Mouse (Mus musculus): ENCODE measurements at regions not wholly inside any gene's neighbourhood (a gene's known extent, or its start where the extent isn't known, plus 50 kb on each side); places are given as distances from the start of the nearest gene placed in this dataset.

DNA sequence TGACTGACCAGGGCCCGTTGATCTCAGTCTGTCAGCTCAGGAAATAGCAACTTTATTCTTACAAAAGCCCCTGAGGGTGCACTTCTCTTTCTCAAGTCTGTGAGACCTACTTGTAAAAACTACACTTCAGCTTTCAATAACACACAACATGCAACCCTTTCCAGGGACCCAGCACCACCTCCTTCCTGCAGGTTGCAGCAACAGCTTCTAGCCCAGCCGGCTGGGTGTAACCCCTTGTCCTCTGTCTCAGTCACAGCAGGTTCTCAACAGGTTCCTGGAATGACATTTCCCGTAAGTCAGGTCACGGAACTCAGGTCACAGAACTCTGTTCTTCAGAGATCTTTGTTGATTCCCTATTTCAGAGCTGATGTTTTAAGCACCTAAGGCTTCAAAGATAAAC lies 558.5 kb upstream of the Camk1g start:
- no peaks in the 10 kb centered on the region for H3K27me3 ChIP-seq (ENCODE audit: control insufficient read depth, insufficient read depth, low read length)
- H3K4me3 ChIP-seq (ENCODE audit: low read depth, low read length), result no peak overlapping the region
- H3K9ac ChIP-seq (ENCODE audit: low read length), result no peak overlapping the region
- H3K4me2 ChIP-seq (ENCODE audit: low read depth, severe bottlenecking), result no peak overlapping the region
- DNase-seq (ENCODE audit: low spot score) (no peak), ATAC-seq (ENCODE audit: insufficient number of reproducible peaks, low FRiP score, low TSS enrichment, low read depth) (no peak)
- no peaks in the 10 kb centered on the region for H3K4me1 ChIP-seq (ENCODE audit: control insufficient read depth, insufficient read depth, low read length)
- WGBS, result 71% methylated on average over 4 of the region's 4 CpGs
- H3K36me3 ChIP-seq (ENCODE audit: control insufficient read depth, insufficient read depth, low read length), result no peaks in the 10 kb centered on the region
- H3K27ac ChIP-seq (replicated peaks; ENCODE audit: low read depth, low read length), result no peak overlapping the region
- H3K9me3 ChIP-seq (ENCODE audit: control insufficient read depth, low read length), result no peaks in the 10 kb centered on the region

DNA sequence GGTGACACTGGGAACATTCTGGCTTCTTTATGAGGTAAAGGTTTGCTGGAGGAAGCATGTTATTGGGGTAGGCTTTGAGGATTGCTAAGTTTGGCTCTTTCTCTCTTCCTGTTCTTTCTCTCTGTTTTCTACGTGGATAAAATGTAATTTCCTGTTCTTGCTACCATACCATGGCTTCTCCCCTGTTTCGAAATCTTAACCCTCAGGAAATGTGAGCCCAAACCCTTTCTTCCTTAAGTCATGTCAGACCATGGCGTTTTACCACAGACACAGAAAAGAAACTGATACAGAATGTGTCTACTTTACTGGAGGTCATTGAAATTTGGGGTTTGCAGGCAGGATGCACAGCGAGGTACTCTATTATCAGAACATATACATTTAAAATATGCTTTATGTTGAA lies 552.7 kb upstream of the Camk1g start:
- Histone ChIP-seq H3K27me3 (ENCODE audit: control insufficient read depth, insufficient read depth, low read length) (no peaks in the 10 kb centered on the region), H3K36me3 (ENCODE audit: control insufficient read depth, insufficient read depth, low read length) (no peaks in the 10 kb centered on the region), H3K4me1 (ENCODE audit: control insufficient read depth, insufficient read depth, low read length) (no peaks in the 10 kb centered on the region), H3K4me3 (ENCODE audit: low read depth, low read length) (no peak overlapping the region), H3K9me3 (ENCODE audit: control insufficient read depth, low read length) (no peaks in the 10 kb centered on the region), H3K27ac (replicated peaks; ENCODE audit: low read depth, low read length) (no peak overlapping the region), H3K9ac (ENCODE audit: low read length) (no peak overlapping the region), H3K4me2 (ENCODE audit: low read depth, severe bottlenecking) (no peak overlapping the region)
- 82% methylated on average over 4 of the region's 4 CpGs for WGBS
- no peak for DNase-seq (ENCODE audit: low spot score)
- ATAC-seq (ENCODE audit: insufficient number of reproducible peaks, low FRiP score, low TSS enrichment, low read depth), result no peak

DNA sequence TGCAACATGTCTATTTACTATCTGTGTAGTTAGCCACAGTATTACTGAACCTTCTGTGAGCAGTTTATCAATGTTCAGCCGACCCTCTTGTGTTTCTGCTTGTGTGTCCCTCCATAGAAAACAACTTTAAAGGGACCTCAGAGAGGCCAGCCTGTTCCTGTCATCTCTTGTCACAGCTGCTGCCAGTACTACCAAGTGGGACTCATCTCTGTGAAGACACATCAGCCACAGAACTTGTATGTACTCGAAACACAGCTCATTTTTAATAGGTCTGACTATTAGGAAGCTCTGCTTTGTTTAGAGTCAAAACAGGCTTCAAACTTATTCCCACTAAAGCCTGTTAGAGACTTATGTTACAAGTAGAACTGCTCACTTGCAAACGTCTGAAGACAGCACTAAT lies 549.1 kb upstream of the Camk1g start:
- no peak for ATAC-seq (ENCODE audit: insufficient number of reproducible peaks, low FRiP score, low TSS enrichment, low read depth)

DNA sequence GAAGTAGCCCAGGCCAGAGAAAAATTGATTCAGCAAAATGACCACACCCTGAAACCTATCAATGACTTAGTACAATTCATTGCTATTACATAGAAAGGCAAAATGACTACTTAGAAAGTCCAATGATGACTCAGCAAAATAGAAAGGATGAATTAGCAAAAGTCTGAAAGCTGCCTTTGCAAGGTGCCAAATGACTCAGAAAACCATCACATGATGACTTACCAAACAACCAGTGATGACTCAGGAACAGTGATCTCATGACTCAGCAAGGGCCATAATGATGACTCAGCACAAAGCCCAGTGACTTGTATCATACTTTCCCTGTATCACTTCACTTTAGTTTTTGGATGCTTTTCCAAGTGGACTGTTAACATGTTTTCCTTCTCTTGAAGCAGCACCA lies 535.6 kb upstream of the Camk1g start:
- Histone ChIP-seq H3K27me3 (ENCODE audit: control insufficient read depth, insufficient read depth, low read length) (no peaks in the 10 kb centered on the region), H3K27ac (replicated peaks; ENCODE audit: low read depth, low read length) (no peak overlapping the region), H3K36me3 (ENCODE audit: control insufficient read depth, insufficient read depth, low read length) (no peaks in the 10 kb centered on the region), H3K4me3 (ENCODE audit: low read depth, low read length) (no peak overlapping the region), H3K9ac (ENCODE audit: low read length) (no peak overlapping the region), H3K4me2 (ENCODE audit: low read depth, severe bottlenecking) (no peak overlapping the region), H3K4me1 (ENCODE audit: control insufficient read depth, insufficient read depth, low read length) (no peaks in the 10 kb centered on the region), H3K9me3 (ENCODE audit: control insufficient read depth, low read length) (no peaks in the 10 kb centered on the region)
- ATAC-seq (ENCODE audit: insufficient number of reproducible peaks, low FRiP score, low TSS enrichment, low read depth) (no peak), DNase-seq (ENCODE audit: low spot score) (no peak)

More for the DNA sequence above, 549.1 kb upstream of the Camk1g start:
- Histone ChIP-seq H3K9ac (ENCODE audit: low read length) (no peak overlapping the region), H3K9me3 (ENCODE audit: control insufficient read depth, low read length) (no peaks in the 10 kb centered on the region), H3K4me2 (ENCODE audit: low read depth, severe bottlenecking) (no peak overlapping the region), H3K36me3 (ENCODE audit: control insufficient read depth, insufficient read depth, low read length) (no peaks in the 10 kb centered on the region), H3K4me1 (ENCODE audit: control insufficient read depth, insufficient read depth, low read length) (no peaks in the 10 kb centered on the region), H3K27ac (replicated peaks; ENCODE audit: low read depth, low read length) (no peak overlapping the region), H3K27me3 (ENCODE audit: control insufficient read depth, insufficient read depth, low read length) (no peaks in the 10 kb centered on the region), H3K4me3 (ENCODE audit: low read depth, low read length) (no peak overlapping the region)
- WGBS, result 57% methylated on average over 3 of the region's 3 CpGs
- no peak for DNase-seq (ENCODE audit: low spot score)

DNA sequence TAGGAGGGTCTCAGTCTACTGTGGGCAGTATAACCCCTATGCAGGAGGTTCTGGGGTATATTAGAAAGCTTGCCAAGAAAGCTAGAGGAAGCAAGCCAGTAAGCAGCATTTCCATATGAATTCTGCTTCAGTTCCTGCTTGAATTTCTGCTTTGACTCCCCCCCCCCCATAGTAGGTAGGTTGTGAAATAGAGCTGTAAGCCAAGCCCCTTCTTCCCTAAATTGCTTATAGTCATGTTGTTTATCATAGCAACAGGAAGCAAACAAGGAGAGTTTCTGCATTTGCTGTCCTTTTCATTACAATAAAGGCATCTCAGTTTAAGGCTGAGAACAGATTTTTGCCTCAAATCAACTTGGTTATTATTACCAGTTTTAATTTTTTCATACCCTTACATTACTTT lies 524.0 kb upstream of the Camk1g start:
- Histone ChIP-seq H3K4me1 (ENCODE audit: control insufficient read depth, insufficient read depth, low read length) (no peaks in the 10 kb centered on the region), H3K27me3 (ENCODE audit: control insufficient read depth, insufficient read depth, low read length) (no peaks in the 10 kb centered on the region), H3K36me3 (ENCODE audit: control insufficient read depth, insufficient read depth, low read length) (no peaks in the 10 kb centered on the region), H3K9me3 (ENCODE audit: control insufficient read depth, low read length) (no peaks in the 10 kb centered on the region), H3K9ac (ENCODE audit: low read length) (no peak overlapping the region), H3K27ac (replicated peaks; ENCODE audit: low read depth, low read length) (no peak overlapping the region), H3K4me3 (ENCODE audit: low read depth, low read length) (no peak overlapping the region), H3K4me2 (ENCODE audit: low read depth, severe bottlenecking) (no peak overlapping the region)
- no peak for DNase-seq (ENCODE audit: low spot score)
- no peak for ATAC-seq (ENCODE audit: insufficient number of reproducible peaks, low FRiP score, low TSS enrichment, low read depth)

DNA sequence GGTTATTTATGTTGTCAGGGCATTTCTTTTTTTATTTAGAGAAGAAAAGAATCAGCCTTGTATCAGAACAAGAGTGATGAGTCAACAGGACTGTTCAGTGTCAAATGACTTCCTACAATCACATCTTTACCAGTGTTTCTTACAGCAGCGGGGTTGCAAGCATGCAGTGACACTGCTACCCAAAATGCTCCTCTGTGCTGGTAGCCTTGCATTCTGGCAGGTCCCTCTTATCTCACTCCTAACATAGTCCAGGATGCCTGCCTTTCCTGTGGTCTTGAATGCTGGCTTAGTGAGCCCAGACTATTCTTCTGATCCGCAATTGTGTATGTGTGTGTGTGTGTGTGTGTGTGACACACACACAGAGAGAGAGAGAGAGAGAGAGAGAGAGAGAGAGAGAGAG lies 506.4 kb upstream of the Camk1g start:
- DNase-seq (ENCODE audit: low spot score), result no peak
- Histone ChIP-seq H3K4me2 (ENCODE audit: low read depth, severe bottlenecking) (no peak overlapping the region), H3K27ac (replicated peaks; ENCODE audit: low read depth, low read length) (no peak overlapping the region), H3K36me3 (ENCODE audit: control insufficient read depth, insufficient read depth, low read length) (no peaks in the 10 kb centered on the region), H3K27me3 (ENCODE audit: control insufficient read depth, insufficient read depth, low read length) (no peaks in the 10 kb centered on the region), H3K9me3 (ENCODE audit: control insufficient read depth, low read length) (no peaks in the 10 kb centered on the region), H3K9ac (ENCODE audit: low read length) (no peak overlapping the region), H3K4me1 (ENCODE audit: control insufficient read depth, insufficient read depth, low read length) (no peaks in the 10 kb centered on the region), H3K4me3 (ENCODE audit: low read depth, low read length) (no peak overlapping the region)
- 69% methylated on average over 2 of the region's 2 CpGs for WGBS
- ATAC-seq (ENCODE audit: insufficient number of reproducible peaks, low FRiP score, low TSS enrichment, low read depth), result no peak

DNA sequence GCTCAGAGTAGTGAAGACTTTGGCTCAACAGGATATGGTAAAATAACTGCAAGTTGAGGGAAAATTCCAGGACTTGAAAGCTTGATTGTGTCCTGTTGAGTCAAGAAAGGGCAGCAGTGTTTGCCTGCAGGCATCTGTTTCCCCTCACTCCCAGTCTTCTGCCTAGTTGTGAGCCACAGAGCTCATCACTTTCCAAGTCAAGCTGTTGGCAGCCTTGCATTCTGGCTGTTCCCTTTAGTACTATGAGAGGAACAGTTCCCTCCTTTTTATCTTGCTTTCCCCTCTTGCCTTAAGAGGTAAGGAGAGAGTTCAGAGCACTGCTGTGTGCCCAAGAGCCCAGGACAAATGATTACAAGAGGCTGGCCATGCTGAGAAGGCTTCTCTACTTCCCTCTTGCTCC lies 506.0 kb upstream of the Camk1g start:
- Histone ChIP-seq H3K9ac (ENCODE audit: low read length) (no peak overlapping the region), H3K9me3 (ENCODE audit: control insufficient read depth, low read length) (no peaks in the 10 kb centered on the region), H3K4me3 (ENCODE audit: low read depth, low read length) (no peak overlapping the region), H3K27ac (replicated peaks; ENCODE audit: low read depth, low read length) (no peak overlapping the region), H3K27me3 (ENCODE audit: control insufficient read depth, insufficient read depth, low read length) (no peaks in the 10 kb centered on the region), H3K4me1 (ENCODE audit: control insufficient read depth, insufficient read depth, low read length) (no peaks in the 10 kb centered on the region), H3K36me3 (ENCODE audit: control insufficient read depth, insufficient read depth, low read length) (no peaks in the 10 kb centered on the region), H3K4me2 (ENCODE audit: low read depth, severe bottlenecking) (no peak overlapping the region)
- ATAC-seq (ENCODE audit: insufficient number of reproducible peaks, low FRiP score, low TSS enrichment, low read depth), result no peak
- DNase-seq (ENCODE audit: low spot score), result no peak

DNA sequence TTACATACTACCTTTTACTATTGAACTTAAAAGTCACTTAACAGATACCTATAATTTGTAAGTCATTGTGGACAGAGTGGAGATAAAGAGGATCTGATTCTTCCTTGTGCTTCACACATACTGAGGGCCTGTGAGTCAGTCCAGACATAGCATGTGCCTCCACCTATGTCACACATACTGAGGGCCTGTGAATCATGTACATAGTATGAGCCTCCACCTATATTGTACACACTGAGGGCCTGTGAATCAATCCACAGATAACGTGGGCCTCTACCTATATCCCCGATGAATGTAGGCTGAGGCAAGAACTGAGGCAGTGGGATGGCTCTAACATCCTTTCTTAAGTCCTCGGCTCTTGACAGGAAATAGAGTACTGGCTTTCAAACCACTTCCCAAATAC lies 505.2 kb upstream of the Camk1g start:
- no peak overlapping the region for H3K4me3 ChIP-seq (ENCODE audit: low read depth, low read length)
- DNase-seq (ENCODE audit: low spot score), result no peak
- WGBS, result 93% methylated on average over 3 of the region's 3 CpGs
- H3K4me2 ChIP-seq (ENCODE audit: low read depth, severe bottlenecking), result no peak overlapping the region
- no peak overlapping the region for H3K27ac ChIP-seq (replicated peaks; ENCODE audit: low read depth, low read length)
- H3K9ac ChIP-seq (ENCODE audit: low read length), result no peak overlapping the region
- no peaks in the 10 kb centered on the region for H3K36me3 ChIP-seq (ENCODE audit: control insufficient read depth, insufficient read depth, low read length)
- H3K4me1 ChIP-seq (ENCODE audit: control insufficient read depth, insufficient read depth, low read length), result no peaks in the 10 kb centered on the region
- no peaks in the 10 kb centered on the region for H3K27me3 ChIP-seq (ENCODE audit: control insufficient read depth, insufficient read depth, low read length)
- H3K9me3 ChIP-seq (ENCODE audit: control insufficient read depth, low read length), result no peaks in the 10 kb centered on the region
- no peak for ATAC-seq (ENCODE audit: insufficient number of reproducible peaks, low FRiP score, low TSS enrichment, low read depth)

DNA sequence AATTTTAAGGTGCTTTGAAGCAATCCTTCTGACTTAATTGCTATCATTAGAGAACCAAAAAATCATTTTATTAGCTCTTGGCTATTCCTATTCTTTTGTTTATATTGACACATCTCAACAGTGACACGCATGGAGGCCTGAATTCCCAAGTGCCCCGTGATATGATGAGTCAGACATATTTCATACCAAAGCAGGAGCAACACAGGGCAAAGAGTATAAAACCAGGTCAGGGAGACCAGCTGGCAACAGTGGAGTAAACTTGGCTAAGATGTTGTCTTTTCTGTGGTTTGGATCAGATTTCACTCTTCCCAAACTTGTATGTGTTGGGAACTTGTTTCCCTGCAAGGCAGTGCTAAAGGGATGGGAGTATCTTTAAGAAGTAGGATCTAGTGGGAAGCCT lies 500.6 kb upstream of the Camk1g start:
- H3K36me3 ChIP-seq (ENCODE audit: control insufficient read depth, insufficient read depth, low read length), result no peaks in the 10 kb centered on the region
- whole genome bisulfite sequencing, result 82% methylated on average over 2 of the region's 2 CpGs
- no peak overlapping the region for H3K4me3 ChIP-seq (ENCODE audit: low read depth, low read length)
- no peak overlapping the region for H3K4me2 ChIP-seq (ENCODE audit: low read depth, severe bottlenecking)
- H3K9ac ChIP-seq (ENCODE audit: low read length), result no peak overlapping the region
- H3K9me3 ChIP-seq (ENCODE audit: control insufficient read depth, low read length), result no peaks in the 10 kb centered on the region
- no peaks in the 10 kb centered on the region for H3K27me3 ChIP-seq (ENCODE audit: control insufficient read depth, insufficient read depth, low read length)
- no peak overlapping the region for H3K27ac ChIP-seq (replicated peaks; ENCODE audit: low read depth, low read length)
- DNase-seq (ENCODE audit: low spot score), result no peak
- H3K4me1 ChIP-seq (ENCODE audit: control insufficient read depth, insufficient read depth, low read length), result no peaks in the 10 kb centered on the region
- ATAC-seq (ENCODE audit: insufficient number of reproducible peaks, low FRiP score, low TSS enrichment, low read depth), result no peak
